Mouse (Mus musculus): Measurements from ENCODE around the gene Arhgef7.

GRCm38 (mm10) chr8:11841571-11841970 lies 114.0 kb downstream of the Arhgef7 start:
- TF ChIP-seq CTCF (IDR thresholded peaks at IDR 0.05; ENCODE audit: insufficient read depth, low read depth, low read length): no peak
- TF ChIP-seq POLR2A (IDR thresholded peaks at IDR 0.05; ENCODE audit: insufficient read depth, low read depth, low read length): no peak

All from olfactory bulb, adult 2 months (tissue).